Mouse (Mus musculus): Measurements from ENCODE around the gene Alox5ap. TPM values are rescaled to one million over a fixed set of nuclear protein-coding genes. Genes with fewer than 3 reads are reported as not detected.

The Alox5ap gene
- total RNA-seq, 2 experiments from 2014 or later, result 22.0 to 26.3 TPM

Small RNA genes within 50 kb of the gene (microRNA-seq; reads per million reads assigned to microRNA genes)
- gene Gm24105 (ENCODE audit: borderline number of aligned reads in 2 of 2), result 0.47 to 0.61 reads per million in 2 experiments

Other genes starting within 250 kb of the Alox5ap start
- gene Uspl1, start 80.4 kb upstream of the Alox5ap start, total RNA-seq (2021), result 10 to 100 TPM; 42.6 to 44.0 TPM
- 100 to 1,000 TPM; 113 to 157 TPM for gene Hmgb1, start 80.3 kb upstream of the Alox5ap start, total RNA-seq (2021)
- 10 to 100 TPM in 1 of 2 experiments, 1 to 10 TPM in 1; 2.3 to 11.8 TPM for gene Medag, start 147.0 kb downstream of the Alox5ap start, total RNA-seq (2021)
- gene Tex26, start 174.9 kb downstream of the Alox5ap start, total RNA-seq (2021), result not detected